Mouse (Mus musculus) cerebellum, postnatal 4 days (tissue): Measurements from ENCODE around the gene Gli1.
A peak's percentile ranks its signal among the peaks of the same experiment; 100 is the strongest.
"Not testable (repeated sequence)": the region's sequence is repeated elsewhere in the genome, so short reads cannot be mapped to it uniquely, and the experiment has no call there.

Experiments used
- DNase-seq, 2 experiments: peaks; one replicate each; pipeline ENCODE4 v3.0.0; 2022; ENCODE audit warnings: low spot score in 2 of 2, mixed read lengths in 1 of 2

Gli1 gene

GRCm38 (mm10) chr10:127322669-127323068 lies 19.1 kb downstream of the Gli1 start:
- DNase-seq: no peak

GRCm38 (mm10) chr10:127322178-127322577 lies 19.6 kb downstream of the Gli1 start:
- no peak for DNase-seq

- no peak for DNase-seq
These were observed 20.2 kb downstream of the Gli1 start, which contains the start of gene Arhgap9 for GRCm38 (mm10) chr10:127321621-127322020. TSS of gene Arhgap9 (plus strand) at chr10:127321964.

- no peak for DNase-seq
These were observed 21.8 kb downstream of the Gli1 start for GRCm38 (mm10) chr10:127319969-127320368.

- no peak for DNase-seq
These were observed 23.8 kb downstream of the Gli1 start for GRCm38 (mm10) chr10:127318009-127318408.

- DNase-seq: no peak
These were observed 24.5 kb downstream of the Gli1 start for GRCm38 (mm10) chr10:127317277-127317676.

GRCm38 (mm10) chr10:127314950-127315349 lies 26.8 kb downstream of the Gli1 start:
- not testable (repeated sequence) for DNase-seq

GRCm38 (mm10) chr10:127313516-127313915 lies 28.3 kb downstream of the Gli1 start:
- not testable (repeated sequence) for DNase-seq

- no peak for DNase-seq
These were observed 28.9 kb downstream of the Gli1 start for GRCm38 (mm10) chr10:127312858-127313257.

- DNase-seq: peak; percentile 73 to 84
These were observed 29.5 kb downstream of the Gli1 start for GRCm38 (mm10) chr10:127312356-127312676.

- peak; percentile 78 to 85 for DNase-seq
These were observed 30.1 kb downstream of the Gli1 start, which contains the start of gene Mars for GRCm38 (mm10) chr10:127311476-127312355. TSS of gene Mars (minus strand) at chr10:127311786.

- no peak for DNase-seq
These were observed 31.0 kb downstream of the Gli1 start for GRCm38 (mm10) chr10:127310523-127311475.

- not testable (repeated sequence) for DNase-seq
These were observed 32.6 kb downstream of the Gli1 start for GRCm38 (mm10) chr10:127309167-127309566.

GRCm38 (mm10) chr10:127303136-127303535 lies 38.6 kb downstream of the Gli1 start:
- DNase-seq: no peak

- no peak for DNase-seq
These were observed 41.4 kb downstream of the Gli1 start for GRCm38 (mm10) chr10:127300361-127300760.

GRCm38 (mm10) chr10:127297015-127297871 lies 44.5 kb downstream of the Gli1 start:
- no peak for DNase-seq

GRCm38 (mm10) chr10:127295986-127296794 lies 45.6 kb downstream of the Gli1 start:
- DNase-seq: no peak

- no peak for DNase-seq
These were observed 46.8 kb downstream of the Gli1 start for GRCm38 (mm10) chr10:127294895-127295510.

- DNase-seq: no peak
These were observed 48.1 kb downstream of the Gli1 start for GRCm38 (mm10) chr10:127293590-127294113.
